Mouse (Mus musculus): ENCODE measurements around the gene Tex38. TPM values are rescaled to one million over a fixed set of nuclear protein-coding genes. Genes with fewer than 3 reads are reported as not detected.

Gene Tex38
- polyA plus RNA-seq, 1 experiment from 2014 or later: not detected

DNA sequence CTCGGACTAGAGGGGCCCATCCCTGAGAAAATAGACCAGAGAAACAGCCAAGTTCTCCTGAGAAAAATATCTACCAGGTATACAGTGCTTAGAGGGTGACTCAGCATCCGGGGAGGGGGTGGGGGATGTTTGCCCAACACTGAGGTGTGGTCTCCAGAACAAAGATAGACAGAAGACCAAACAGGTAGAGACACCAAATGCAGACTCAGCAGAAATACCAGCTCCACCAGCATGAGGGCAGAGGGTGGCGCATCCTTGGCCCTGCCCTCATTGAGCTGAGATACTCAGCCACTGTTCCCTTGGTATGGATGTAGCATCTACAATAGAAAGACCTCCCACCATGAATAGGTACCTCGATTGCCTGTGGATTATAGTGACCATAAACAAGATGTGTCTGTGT lies 46.0 kb downstream of the Tex38 start:
- 54% methylated on average over 4 of the region's 4 CpGs for WGBS (ENCODE audit: insufficient replicate concordance)
- Histone ChIP-seq H3K9ac (no peak overlapping the region), H3K4me3 (replicated peaks) (no peak overlapping the region), H3K27me3 (0 out of 2 replicates have a peak, but pooled peaks cover 2% of the 10 kb centered on the region), H3K27ac (no peak overlapping the region), H3K4me2 (no peak overlapping the region), H3K9me3 (replicated peaks) (no peaks in the 10 kb centered on the region), H3K36me3 (peaks cover 3% of the 10 kb centered on the region; the same call in 1 of the 2 replicates), H3K4me1 (replicated peaks) (peaks cover 43% of the 10 kb centered on the region)
- ATAC-seq (ENCODE audit: low read depth) (no peak), DNase-seq (no peak)

DNA sequence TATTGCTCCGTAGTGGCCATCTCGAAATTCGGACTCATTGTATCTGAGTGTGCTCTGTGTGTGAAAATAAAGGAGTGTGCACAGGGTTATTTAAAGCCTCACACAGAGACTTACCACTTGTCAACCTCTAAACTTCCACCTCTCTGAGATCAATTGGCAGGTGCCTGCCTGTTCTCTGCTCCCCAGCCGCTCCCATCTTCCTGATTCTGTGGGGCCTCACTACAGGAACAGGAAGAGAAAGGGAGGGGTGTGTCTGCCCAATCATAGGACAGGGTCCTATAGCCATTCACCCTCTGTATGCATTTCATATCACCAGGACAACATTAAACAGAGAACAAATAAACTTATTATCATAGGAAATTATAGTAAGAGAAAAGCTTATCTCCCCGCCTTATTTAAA lies 47.1 kb downstream of the Tex38 start:
- Histone ChIP-seq H3K4me2 (no peak overlapping the region), H3K27me3 (0 out of 2 replicates have a peak, but pooled peaks cover 2% of the 10 kb centered on the region), H3K9ac (no peak overlapping the region), H3K36me3 (no peaks in the 10 kb centered on the region), H3K9me3 (replicated peaks) (no peaks in the 10 kb centered on the region), H3K27ac (no peak overlapping the region), H3K4me3 (replicated peaks) (no peak overlapping the region), H3K4me1 (replicated peaks) (peaks cover 32% of the 10 kb centered on the region)
- 50% methylated on average over 5 of the region's 5 CpGs for WGBS (ENCODE audit: insufficient replicate concordance)
- DNase-seq (no peak), ATAC-seq (ENCODE audit: low read depth) (no peak)

DNA sequence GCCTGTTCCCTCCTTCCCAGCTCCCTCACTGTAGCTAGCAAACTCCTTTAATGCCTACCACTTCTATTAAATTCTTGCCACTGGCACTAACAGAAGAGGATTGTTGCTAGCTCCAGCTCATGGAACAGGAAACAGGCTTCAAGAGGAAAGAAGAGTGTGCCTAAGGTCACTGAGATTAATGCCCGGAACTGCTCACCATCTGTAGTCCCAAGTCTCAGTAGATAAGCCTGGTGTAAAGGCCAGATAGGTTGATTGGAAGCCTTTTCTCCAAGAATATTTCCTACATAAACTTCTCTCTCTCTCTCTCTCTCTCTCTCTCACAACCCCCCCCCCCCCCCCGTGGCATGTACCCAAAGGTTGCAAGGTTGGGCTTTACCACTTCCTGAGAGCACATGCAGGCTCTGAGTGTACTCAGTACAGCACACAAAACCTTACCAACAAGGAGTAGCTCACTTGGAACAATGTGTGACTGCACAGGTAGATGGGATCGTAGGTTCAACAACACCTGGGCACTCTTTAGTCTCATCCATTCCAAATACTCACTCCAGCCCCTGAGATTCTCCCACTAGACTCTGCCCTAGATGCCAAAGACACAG lies 48.5 kb downstream of the Tex38 start:
- Histone ChIP-seq H3K9ac (no peak overlapping the region), H3K36me3 (no peaks in the 10 kb centered on the region), H3K27me3 (0 out of 2 replicates have a peak, but pooled peaks cover 2% of the 10 kb centered on the region), H3K9me3 (replicated peaks) (no peaks in the 10 kb centered on the region), H3K4me3 (replicated peaks) (no peak overlapping the region), H3K4me1 (replicated peaks) (peaks cover 26% of the 10 kb centered on the region), H3K27ac (no peak overlapping the region), H3K4me2 (no peak overlapping the region)
- DNase-seq: no peak
- WGBS (ENCODE audit: insufficient replicate concordance): 33% methylated on average over 3 of the region's 3 CpGs
- ATAC-seq (ENCODE audit: low read depth): no peak

DNA sequence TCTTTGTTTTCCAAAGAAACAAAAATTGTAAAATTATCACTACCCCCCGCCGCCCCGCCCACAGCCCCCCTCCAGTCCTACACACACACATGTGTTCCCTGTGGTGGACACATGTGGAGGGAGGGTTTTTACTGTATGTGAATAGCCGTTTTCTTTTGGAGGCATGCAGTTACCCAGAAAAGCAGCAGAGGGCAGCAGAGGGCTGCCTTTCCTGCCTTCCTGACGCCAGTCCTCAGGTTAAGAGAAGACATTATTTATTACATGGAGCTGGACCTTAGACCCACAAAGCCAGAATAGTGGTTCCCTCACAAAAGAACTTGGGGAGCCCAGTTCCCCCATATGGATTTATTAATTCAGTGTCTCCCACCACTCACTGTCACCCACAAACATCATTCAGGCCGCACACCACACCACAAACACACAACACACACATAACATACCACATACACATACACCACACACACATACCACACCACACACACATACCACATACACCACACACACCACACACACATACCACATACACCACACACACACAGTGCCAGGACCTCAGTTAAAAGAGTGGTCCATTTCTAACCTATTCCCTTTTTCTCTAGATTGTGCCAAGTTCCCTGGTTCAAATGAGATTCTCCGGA lies 49.1 kb downstream of the Tex38 start:
- whole genome bisulfite sequencing (ENCODE audit: insufficient replicate concordance): 11% methylated on average over 7 of the region's 7 CpGs
- 0 out of 2 replicates have a peak, but pooled peaks cover 2% of the 10 kb centered on the region for H3K27me3 ChIP-seq
- H3K4me3 ChIP-seq (replicated peaks): no peak overlapping the region
- no peaks in the 10 kb centered on the region for H3K36me3 ChIP-seq
- ATAC-seq (ENCODE audit: low read depth) (peak; percentile 36), DNase-seq (peak; percentile 48)
- H3K9ac ChIP-seq: no peak overlapping the region
- H3K4me1 ChIP-seq (replicated peaks): peaks cover 21% of the 10 kb centered on the region
- no peak overlapping the region for H3K27ac ChIP-seq
- no peaks in the 10 kb centered on the region for H3K9me3 ChIP-seq (replicated peaks)
- H3K4me2 ChIP-seq: no peak overlapping the region

Other genes starting within 250 kb of the Tex38 start
- not detected in 2 replicates for gene Cyp4a31, start 217.4 kb downstream of the Tex38 start, polyA plus RNA-seq (2015; fragmentation: Nextera tagmentation; extraction: Ambion mirVana)
- gene Cyp4a32, start 180.0 kb downstream of the Tex38 start, polyA plus RNA-seq (2015; fragmentation: Nextera tagmentation; extraction: Ambion mirVana): not detected in 2 replicates
- 0.71 and 0.82 TPM in 2 replicates for gene Cyp4b1, start 133.3 kb downstream of the Tex38 start, polyA plus RNA-seq (2015; fragmentation: Nextera tagmentation; extraction: Ambion mirVana)
- gene Efcab14, start 43.3 kb downstream of the Tex38 start, polyA plus RNA-seq (2015; fragmentation: Nextera tagmentation; extraction: Ambion mirVana): 10.6 and 13.9 TPM in 2 replicates
- 19.5 and 20.7 TPM in 2 replicates for gene Atpaf1, start 3.8 kb upstream of the Tex38 start, polyA plus RNA-seq (2015; fragmentation: Nextera tagmentation; extraction: Ambion mirVana)
- gene Mob3c, start 47.1 kb upstream of the Tex38 start, polyA plus RNA-seq (2015; fragmentation: Nextera tagmentation; extraction: Ambion mirVana): 6.7 TPM in 2 replicates
- gene Mknk1, start 58.2 kb upstream of the Tex38 start, polyA plus RNA-seq (2015; fragmentation: Nextera tagmentation; extraction: Ambion mirVana): 32.1 and 40.2 TPM in 2 replicates
- not detected in 2 replicates for gene Kncn, start 103.4 kb upstream of the Tex38 start, polyA plus RNA-seq (2015; fragmentation: Nextera tagmentation; extraction: Ambion mirVana)
- gene 6430628N08Rik, start 109.6 kb upstream of the Tex38 start, polyA plus RNA-seq (2015; fragmentation: Nextera tagmentation; extraction: Ambion mirVana): not detected in 2 replicates
- not detected in 2 replicates for gene Dmbx1, start 158.9 kb upstream of the Tex38 start, polyA plus RNA-seq (2015; fragmentation: Nextera tagmentation; extraction: Ambion mirVana)
- gene Faah, start 236.9 kb upstream of the Tex38 start, polyA plus RNA-seq (2015; fragmentation: Nextera tagmentation; extraction: Ambion mirVana): 4.9 and 5.1 TPM in 2 replicates